Mouse (Mus musculus) ES-Bruce4 (cell line): ENCODE measurements around the gene Cxcl3. TPM values are rescaled to one million over a fixed set of nuclear protein-coding genes. Genes with fewer than 3 reads are reported as not detected.

Experiments used
- H3K27ac ChIP-seq: 2 replicates; pipeline ENCODE4 v1.5.1; 2012; ENCODE audit warnings: low read length, inconsistent platforms; ENCODE audit not compliant: insufficient read depth
- H3K27me3 ChIP-seq: 2 replicates; pipeline ENCODE4 v1.6.1; 2012; ENCODE audit warnings: mild to moderate bottlenecking, low read length, inconsistent platforms; ENCODE audit not compliant: control insufficient read depth, poor library complexity, insufficient read depth, severe bottlenecking
- H3K36me3 ChIP-seq: 2 replicates; pipeline ENCODE4 v1.6.1; 2012; ENCODE audit warnings: inconsistent platforms, mild to moderate bottlenecking, low read length, moderate library complexity; ENCODE audit not compliant: control insufficient read depth, poor library complexity, insufficient read depth, severe bottlenecking
- H3K4me1 ChIP-seq: one replicate; pipeline ENCODE4 v1.8.1; 2011; ENCODE audit warnings: low read length; ENCODE audit not compliant: control insufficient read depth, insufficient read depth
- H3K4me3 ChIP-seq: 2 replicates; pipeline ENCODE4 v1.5.1; 2011; ENCODE audit warnings: low read depth, mild to moderate bottlenecking, low read length
- H3K9ac ChIP-seq: 2 replicates; pipeline ENCODE4 v1.6.1; 2012; ENCODE audit warnings: low read depth, mild to moderate bottlenecking, inconsistent platforms; ENCODE audit not compliant: poor library complexity, severe bottlenecking
- H3K9me3 ChIP-seq: replicated peaks from 2 replicates; pipeline ENCODE4 v1.6.1; 2012; ENCODE audit warnings: mild to moderate bottlenecking, low read length, inconsistent platforms; ENCODE audit not compliant: control insufficient read depth, poor library complexity, insufficient read depth, severe bottlenecking
- CTCF ChIP-seq: IDR thresholded peaks from one replicate; pipeline ENCODE4 v1.8.1; 2011; ENCODE audit warnings: low read depth, low read length
- EP300 ChIP-seq: IDR thresholded peaks from 2 replicates; pipeline ENCODE4 v1.6.1; 2011; ENCODE audit warnings: low read depth, low read length; ENCODE audit not compliant: insufficient read depth
- POLR2A ChIP-seq: IDR thresholded peaks from one replicate; pipeline ENCODE4 v1.8.1; 2011; ENCODE audit warnings: low read length; ENCODE audit not compliant: insufficient read depth
- polyA plus RNA-seq: library from polyadenylated mRNA; stranded (reverse); fragments of >200 nt; gene quantifications from 2 replicates; pipeline ENCODE4 v1.2.4, GENCODE M21; 2011; ENCODE audit warnings: low read depth; ENCODE audit not compliant: missing spikeins, insufficient read depth, insufficient read length

Cxcl3 gene
- not detected in 2 replicates for polyA plus RNA-seq

- Histone ChIP-seq H3K4me1 (no peaks in the 10 kb centered on the region), H3K36me3 (no peaks in the 10 kb centered on the region), H3K9me3 (no peaks in the 10 kb centered on the region), H3K9ac (peak within 1 kb of the TSS; percentile 7; the same call in 1 of the 2 replicates), H3K27me3 (no peaks in the 10 kb centered on the region), H3K4me3 (peak within 1 kb of the TSS; percentile 51), H3K27ac (no peak within 1 kb of the TSS)
- no peak for TF ChIP-seq EP300
- TF ChIP-seq POLR2A = no peak
- peak; percentile 20 for TF ChIP-seq CTCF
Measured at GRCm38 (mm10) chr5:90785659-90786588, at the start of gene Cxcl3. Cxcl3 (plus strand) TSS chr5:90786103.

- no peak overlapping the region for H3K27ac ChIP-seq
- no peak overlapping the region for H3K9ac ChIP-seq
- H3K4me3 ChIP-seq = no peak overlapping the region
- H3K4me1 ChIP-seq = no peaks in the 10 kb centered on the region
- H3K9me3 ChIP-seq = no peaks in the 10 kb centered on the region
- no peaks in the 10 kb centered on the region for H3K27me3 ChIP-seq
- TF ChIP-seq EP300 (no peak), POLR2A (no peak), CTCF (no peak)
- H3K36me3 ChIP-seq = no peaks in the 10 kb centered on the region
Measured at GRCm38 (mm10) chr5:90742029-90742428, 43.9 kb upstream of the Cxcl3 start.

GRCm38 (mm10) chr5:90753934-90754333 lies 32.0 kb upstream of the Cxcl3 start:
- TF ChIP-seq EP300 = no peak
- TF ChIP-seq CTCF = no peak
- no peak for TF ChIP-seq POLR2A
- no peaks in the 10 kb centered on the region for H3K9me3 ChIP-seq
- H3K27me3 ChIP-seq = no peaks in the 10 kb centered on the region
- H3K4me1 ChIP-seq = no peaks in the 10 kb centered on the region
- no peak overlapping the region for H3K27ac ChIP-seq
- H3K4me3 ChIP-seq = no peak overlapping the region
- H3K36me3 ChIP-seq = no peaks in the 10 kb centered on the region
- H3K9ac ChIP-seq = no peak overlapping the region

- Histone ChIP-seq H3K4me1 (no peaks in the 10 kb centered on the region), H3K27me3 (no peaks in the 10 kb centered on the region), H3K36me3 (no peaks in the 10 kb centered on the region), H3K9me3 (no peaks in the 10 kb centered on the region), H3K9ac (no peak overlapping the region), H3K4me3 (no peak overlapping the region), H3K27ac (no peak overlapping the region)
- TF ChIP-seq POLR2A = no peak
- no peak for TF ChIP-seq CTCF
- no peak for TF ChIP-seq EP300
Measured at GRCm38 (mm10) chr5:90758020-90758605, 27.8 kb upstream of the Cxcl3 start.

DNA sequence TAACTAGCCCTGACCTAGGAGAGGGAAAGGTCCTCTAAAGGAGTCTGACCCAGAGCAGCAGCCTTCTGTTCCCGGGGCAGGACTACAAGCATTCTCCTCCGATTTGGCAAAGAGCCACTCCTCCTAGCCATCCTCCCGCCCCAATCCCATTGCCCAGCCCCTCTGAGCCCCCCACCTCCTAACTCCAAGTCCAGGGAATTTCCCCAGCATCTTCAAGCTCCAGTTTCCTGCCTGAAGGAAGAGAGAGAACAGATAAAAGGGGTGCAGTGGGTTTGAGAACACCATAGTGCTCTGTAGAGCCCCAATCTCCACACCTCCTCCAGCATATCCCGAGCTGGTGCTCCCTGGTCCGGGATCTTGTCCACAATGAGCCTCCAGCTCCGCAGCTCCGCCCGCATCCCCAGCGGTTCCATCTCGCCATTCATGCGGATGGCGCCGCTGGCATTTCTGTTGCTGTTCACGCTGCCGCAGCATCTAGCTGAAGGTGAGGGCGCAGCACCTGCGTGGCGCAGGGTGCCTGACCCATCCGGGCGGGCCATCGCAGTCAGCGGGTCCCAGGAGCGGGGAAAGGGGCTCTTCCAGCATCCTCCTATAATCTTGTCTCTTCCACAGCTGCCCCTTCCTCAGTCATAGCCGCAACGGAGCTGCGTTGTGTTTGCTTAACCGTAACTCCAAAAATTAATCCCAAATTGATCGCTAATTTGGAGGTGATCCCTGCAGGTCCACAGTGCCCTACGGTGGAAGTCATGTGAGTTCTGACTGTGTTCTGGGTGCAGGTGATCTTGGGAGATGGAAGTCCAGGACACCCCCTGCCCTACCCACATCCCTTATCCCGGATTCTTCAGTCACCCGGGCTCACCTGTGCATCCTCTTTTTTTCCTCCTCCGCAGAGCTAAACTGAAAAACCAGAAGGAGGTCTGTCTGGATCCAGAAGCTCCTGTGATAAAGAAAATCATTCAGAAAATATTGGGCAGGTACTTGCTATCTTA lies 26.5 kb upstream of the Cxcl3 start, which contains the start of gene Cxcl5:
Gene Cxcl5 (plus strand): TSS at position 284 of the 989 bp plus-strand sequence.
- Histone ChIP-seq H3K4me1 (no peaks in the 10 kb centered on the region), H3K4me3 (peak within 1 kb of the TSS; percentile 61), H3K36me3 (no peaks in the 10 kb centered on the region), H3K9ac (no peak within 1 kb of the TSS), H3K9me3 (no peaks in the 10 kb centered on the region), H3K27me3 (no peaks in the 10 kb centered on the region), H3K27ac (no peak within 1 kb of the TSS)
- TF ChIP-seq POLR2A (no peak), EP300 (no peak), CTCF (no peak)
